Mouse (Mus musculus): ENCODE results near the gene Ccr8. TPM values are rescaled to one million over a fixed set of nuclear protein-coding genes. Genes with fewer than 3 reads are reported as not detected.
"Not testable (repeated sequence)": the region's sequence is repeated elsewhere in the genome, so short reads cannot be mapped to it uniquely, and the experiment has no call there.

Ccr8 gene
- polyA plus RNA-seq, 1 experiment from 2014 or later = not detected

GRCm38 (mm10) chr9:120099304-120099703 lies 7.4 kb downstream of the Ccr8 start:
- H3K4me1 ChIP-seq (ENCODE audit: control insufficient read depth, insufficient read depth, low read length) = no peaks in the 10 kb centered on the region
- no peak overlapping the region for H3K4me3 ChIP-seq (ENCODE audit: low read depth, low read length)
- no peaks in the 10 kb centered on the region for H3K27me3 ChIP-seq (ENCODE audit: control insufficient read depth, insufficient read depth, low read depth, low read length)
- no peak for ATAC-seq
- WGBS = 88% methylated on average over 8 of the region's 8 CpGs
- H3K9ac ChIP-seq (ENCODE audit: low read depth, low read length) = no peak overlapping the region
- no peak overlapping the region for H3K4me2 ChIP-seq (ENCODE audit: low read length)
- H3K27ac ChIP-seq (ENCODE audit: low read length) = no peak overlapping the region
- no peaks in the 10 kb centered on the region for H3K9me3 ChIP-seq (replicated peaks; ENCODE audit: control insufficient read depth, low read length, poor library complexity, severe bottlenecking)
- H3K36me3 ChIP-seq (ENCODE audit: control insufficient read depth, insufficient read depth, low read length) = no peaks in the 10 kb centered on the region

- Histone ChIP-seq H3K4me1 (ENCODE audit: control insufficient read depth, insufficient read depth, low read length) (no peaks in the 10 kb centered on the region), H3K27me3 (ENCODE audit: control insufficient read depth, insufficient read depth, low read depth, low read length) (no peaks in the 10 kb centered on the region), H3K27ac (ENCODE audit: low read length) (no peak overlapping the region), H3K9me3 (replicated peaks; ENCODE audit: control insufficient read depth, low read length, poor library complexity, severe bottlenecking) (no peaks in the 10 kb centered on the region), H3K4me3 (ENCODE audit: low read depth, low read length) (no peak overlapping the region), H3K4me2 (ENCODE audit: low read length) (no peak overlapping the region), H3K9ac (ENCODE audit: low read depth, low read length) (no peak overlapping the region), H3K36me3 (ENCODE audit: control insufficient read depth, insufficient read depth, low read length) (no peaks in the 10 kb centered on the region)
- no peak for ATAC-seq
- WGBS = 96% methylated on average over 2 of the region's 2 CpGs
These were observed 9.3 kb downstream of the Ccr8 start for GRCm38 (mm10) chr9:120101165-120101564.

DNA sequence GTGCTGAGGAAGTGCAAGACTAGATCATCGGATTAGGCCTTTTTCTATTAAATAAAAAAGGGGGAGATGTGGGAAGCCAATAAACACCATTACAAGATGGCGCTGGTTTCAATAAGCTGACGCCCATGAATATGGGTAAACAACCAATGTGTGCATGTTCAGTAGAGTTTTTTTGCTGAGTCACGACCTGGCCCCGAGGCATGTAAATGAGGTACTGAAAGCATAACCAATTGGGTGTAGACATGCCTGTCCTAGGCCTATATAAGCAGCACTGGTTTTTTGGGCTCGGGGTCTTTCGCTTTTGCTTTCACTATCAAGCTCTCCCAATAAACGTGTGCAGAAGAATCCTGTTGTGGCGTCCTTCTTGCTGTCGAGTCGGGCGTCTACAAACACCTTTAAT lies 17.0 kb downstream of the Ccr8 start:
- H3K4me1 ChIP-seq (ENCODE audit: control insufficient read depth, insufficient read depth, low read length); H3K9ac ChIP-seq (ENCODE audit: low read depth, low read length); H3K9me3 ChIP-seq (replicated peaks; ENCODE audit: control insufficient read depth, low read length, poor library complexity, severe bottlenecking); H3K4me2 ChIP-seq (ENCODE audit: low read length); ATAC-seq; H3K27ac ChIP-seq (ENCODE audit: low read length); H3K4me3 ChIP-seq (ENCODE audit: low read depth, low read length); H3K27me3 ChIP-seq (ENCODE audit: control insufficient read depth, insufficient read depth, low read depth, low read length); H3K36me3 ChIP-seq (ENCODE audit: control insufficient read depth, insufficient read depth, low read length): not testable (repeated sequence)
- WGBS = 98% methylated on average over 12 of the region's 12 CpGs

DNA sequence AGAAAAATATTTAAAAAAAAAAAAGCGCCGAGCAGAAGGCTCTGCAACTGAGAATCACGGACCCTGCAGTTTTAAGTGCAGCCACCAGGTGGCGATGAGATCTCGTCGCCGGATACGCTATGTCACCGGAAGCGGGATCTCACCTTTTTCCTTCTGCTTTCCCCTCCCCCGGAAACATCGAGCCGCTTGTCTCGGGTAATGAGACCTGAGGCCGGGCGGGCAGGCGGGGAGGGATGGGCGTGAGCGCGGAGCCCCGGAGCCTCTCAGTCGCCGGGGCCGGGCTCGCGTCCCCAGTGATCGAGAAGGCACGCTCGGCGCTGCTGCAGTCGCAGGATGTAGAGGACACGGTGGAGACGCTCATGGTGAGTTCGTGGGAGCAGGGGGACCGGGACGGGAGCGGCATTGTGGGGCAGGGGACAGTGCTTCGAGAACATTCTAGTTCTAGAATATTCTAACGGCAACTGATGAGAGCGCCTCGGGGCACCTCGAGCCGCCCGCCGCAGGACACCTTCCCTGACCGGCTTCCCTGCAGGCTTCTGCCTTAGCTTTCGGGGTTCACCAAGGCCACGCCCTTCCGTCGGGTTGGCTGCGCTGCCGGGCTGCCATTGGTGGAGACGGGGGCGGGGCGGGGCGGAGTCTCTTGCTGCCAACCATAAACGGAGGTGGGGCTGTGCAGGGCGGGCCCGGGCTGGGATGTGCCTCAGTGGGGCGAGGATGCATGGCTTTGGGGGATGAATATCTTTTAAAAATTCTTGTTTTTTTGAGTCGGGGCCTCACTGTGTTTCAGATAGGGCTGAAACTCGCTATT lies 18.5 kb downstream of the Ccr8 start, which contains the start of gene Slc25a38:
Gene Slc25a38 (plus strand): TSS at position 164 of the 808 bp plus-strand sequence.
- ATAC-seq = peak; percentile 98
- Histone ChIP-seq H3K9me3 (replicated peaks; ENCODE audit: control insufficient read depth, low read length, poor library complexity, severe bottlenecking) (no peaks in the 10 kb centered on the region), H3K4me1 (ENCODE audit: control insufficient read depth, insufficient read depth, low read length) (peaks cover 8% of the 10 kb centered on the region), H3K9ac (ENCODE audit: low read depth, low read length) (peak within 1 kb of the TSS; percentile 78), H3K36me3 (ENCODE audit: control insufficient read depth, insufficient read depth, low read length) (no peaks in the 10 kb centered on the region), H3K4me3 (ENCODE audit: low read depth, low read length) (peak within 1 kb of the TSS; percentile 77), H3K27ac (ENCODE audit: low read length) (peak within 1 kb of the TSS; percentile 95), H3K4me2 (ENCODE audit: low read length) (peak within 1 kb of the TSS; percentile 61), H3K27me3 (ENCODE audit: control insufficient read depth, insufficient read depth, low read depth, low read length) (no peaks in the 10 kb centered on the region)
- WGBS = 1% methylated on average over 61 of the region's 62 CpGs

DNA sequence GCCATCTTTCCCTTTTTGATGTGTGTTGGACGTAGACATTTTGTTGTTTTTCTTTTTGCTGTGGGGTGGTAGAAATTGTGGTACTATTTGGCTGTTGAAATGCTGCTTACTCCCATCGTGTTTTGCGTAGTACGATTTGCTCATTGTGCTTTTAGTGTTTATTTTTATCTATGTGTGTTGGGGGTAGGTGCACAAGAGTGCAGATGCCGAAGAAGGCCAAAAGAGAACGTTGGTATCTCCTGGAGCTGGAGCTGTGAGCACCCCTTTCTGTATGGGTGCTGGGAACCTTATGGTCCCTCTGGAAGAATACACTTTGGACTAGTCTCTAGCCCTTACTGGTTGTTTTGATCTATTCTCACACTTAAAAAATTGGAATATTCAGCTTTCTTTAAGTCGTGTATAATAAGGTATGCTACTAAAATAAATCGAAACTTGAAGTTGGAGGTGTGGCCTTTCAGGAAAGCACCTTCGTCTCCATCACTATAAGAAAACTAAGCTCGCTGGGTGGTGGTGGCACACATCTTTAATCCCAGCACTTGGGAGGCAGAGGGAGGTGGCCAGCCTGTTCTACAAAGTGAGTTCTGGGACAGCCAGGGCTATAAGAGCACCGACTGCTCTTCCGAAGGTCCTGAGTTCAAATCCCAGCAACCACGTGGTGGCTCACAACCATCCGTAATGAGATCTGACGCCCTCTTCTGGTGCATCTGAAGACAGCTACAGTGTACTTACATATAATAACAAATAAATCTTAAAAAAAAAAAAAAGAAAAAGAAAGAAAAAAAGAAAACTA lies 19.4 kb downstream of the Ccr8 start:
- ATAC-seq = no peak
- H3K9ac ChIP-seq (ENCODE audit: low read depth, low read length) = peak overlapping the region; percentile 78

GRCm38 (mm10) chr9:120112472-120112871 lies 20.6 kb downstream of the Ccr8 start:
- Histone ChIP-seq H3K36me3 (ENCODE audit: control insufficient read depth, insufficient read depth, low read length) (0 out of 2 replicates have a peak, but pooled peaks cover 2% of the 10 kb centered on the region), H3K27ac (ENCODE audit: low read length) (no peak overlapping the region), H3K9ac (ENCODE audit: low read depth, low read length) (no peak overlapping the region), H3K4me2 (ENCODE audit: low read length) (no peak overlapping the region), H3K27me3 (ENCODE audit: control insufficient read depth, insufficient read depth, low read depth, low read length) (no peaks in the 10 kb centered on the region), H3K9me3 (replicated peaks; ENCODE audit: control insufficient read depth, low read length, poor library complexity, severe bottlenecking) (no peaks in the 10 kb centered on the region), H3K4me3 (ENCODE audit: low read depth, low read length) (no peak overlapping the region), H3K4me1 (ENCODE audit: control insufficient read depth, insufficient read depth, low read length) (peaks cover 8% of the 10 kb centered on the region)
- 93% methylated on average over 6 of the region's 6 CpGs for WGBS
- no peak for ATAC-seq

More for the DNA sequence above, 19.4 kb downstream of the Ccr8 start:
- peaks cover 8% of the 10 kb centered on the region for H3K4me1 ChIP-seq (ENCODE audit: control insufficient read depth, insufficient read depth, low read length)
- H3K9me3 ChIP-seq (replicated peaks; ENCODE audit: control insufficient read depth, low read length, poor library complexity, severe bottlenecking) = no peaks in the 10 kb centered on the region
- no peaks in the 10 kb centered on the region for H3K27me3 ChIP-seq (ENCODE audit: control insufficient read depth, insufficient read depth, low read depth, low read length)
- peak overlapping the region; percentile 61 for H3K4me2 ChIP-seq (ENCODE audit: low read length)
- 86% methylated on average over 15 of the region's 15 CpGs for WGBS
- no peaks in the 10 kb centered on the region for H3K36me3 ChIP-seq (ENCODE audit: control insufficient read depth, insufficient read depth, low read length)
- H3K27ac ChIP-seq (ENCODE audit: low read length) = peak overlapping the region; percentile 95
- peak overlapping the region; percentile 77 for H3K4me3 ChIP-seq (ENCODE audit: low read depth, low read length)

DNA sequence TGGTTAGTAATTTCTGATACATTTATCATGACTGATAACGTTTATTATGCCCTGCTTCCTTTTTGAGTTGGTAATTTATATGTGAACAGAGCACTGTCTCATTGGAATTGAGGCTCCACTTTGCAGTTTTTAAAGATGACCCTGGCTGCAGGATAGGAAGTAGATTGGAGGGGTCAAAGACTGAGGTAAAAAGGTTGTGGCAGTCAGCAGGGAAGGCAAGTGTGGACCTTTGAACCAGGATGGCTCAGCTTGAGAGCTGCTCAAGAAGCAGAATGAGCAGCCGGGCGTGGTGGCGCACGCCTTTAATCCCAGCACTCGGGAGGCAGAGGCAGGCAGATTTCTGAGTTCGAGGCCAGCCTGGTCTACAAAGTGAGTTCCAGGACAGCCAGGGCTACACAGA lies 21.5 kb downstream of the Ccr8 start:
- H3K4me2 ChIP-seq (ENCODE audit: low read length) = no peak overlapping the region
- no peaks in the 10 kb centered on the region for H3K27me3 ChIP-seq (ENCODE audit: control insufficient read depth, insufficient read depth, low read depth, low read length)
- no peak overlapping the region for H3K9ac ChIP-seq (ENCODE audit: low read depth, low read length)
- no peak overlapping the region for H3K4me3 ChIP-seq (ENCODE audit: low read depth, low read length)
- H3K36me3 ChIP-seq (ENCODE audit: control insufficient read depth, insufficient read depth, low read length) = 0 out of 2 replicates have a peak, but pooled peaks cover 4% of the 10 kb centered on the region
- no peak for ATAC-seq
- no peak overlapping the region for H3K27ac ChIP-seq (ENCODE audit: low read length)
- no peaks in the 10 kb centered on the region for H3K9me3 ChIP-seq (replicated peaks; ENCODE audit: control insufficient read depth, low read length, poor library complexity, severe bottlenecking)
- 94% methylated on average over 7 of the region's 7 CpGs for WGBS
- H3K4me1 ChIP-seq (ENCODE audit: control insufficient read depth, insufficient read depth, low read length) = peaks cover 8% of the 10 kb centered on the region

DNA sequence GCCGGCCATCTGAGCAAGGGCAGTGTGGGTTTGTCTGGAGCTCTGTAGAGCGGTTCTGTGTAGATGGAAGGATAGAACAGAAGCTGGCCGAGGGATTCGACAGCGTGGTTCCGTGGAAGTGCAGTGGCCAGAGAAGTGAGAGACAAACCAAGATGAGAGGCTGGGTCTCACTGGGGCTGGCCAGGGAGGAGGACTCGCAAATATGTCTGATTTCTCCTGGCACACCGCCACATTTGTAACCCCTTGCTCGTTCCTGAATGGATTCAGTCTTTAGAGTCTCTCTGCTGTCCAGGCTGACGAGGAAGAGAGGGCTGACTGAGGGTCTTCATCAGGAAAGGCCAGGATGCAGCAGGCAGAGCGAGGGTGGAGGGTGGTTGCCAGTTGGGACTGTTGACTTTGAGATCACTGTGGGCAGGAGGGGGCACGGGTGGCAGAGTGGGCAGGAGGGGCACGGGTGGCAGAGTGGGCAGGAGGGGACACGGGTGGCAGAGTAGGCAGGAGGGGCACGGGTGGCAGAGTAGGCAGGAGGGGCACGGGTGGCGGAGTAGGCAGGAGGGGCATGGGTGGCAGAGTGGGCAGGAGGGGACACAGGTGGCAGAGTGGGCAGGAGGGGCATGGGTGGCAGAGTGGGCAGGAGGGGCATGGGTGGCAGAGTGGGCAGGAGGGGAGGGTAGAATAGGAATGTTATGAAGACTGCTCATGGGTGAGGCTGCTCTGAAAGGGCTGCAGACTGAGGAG lies 22.3 kb downstream of the Ccr8 start:
- H3K27ac ChIP-seq (ENCODE audit: low read length) = no peak overlapping the region
- no peaks in the 10 kb centered on the region for H3K27me3 ChIP-seq (ENCODE audit: control insufficient read depth, insufficient read depth, low read depth, low read length)
- H3K4me2 ChIP-seq (ENCODE audit: low read length) = no peak overlapping the region
- peaks cover 5% of the 10 kb centered on the region; the same call in 1 of the 2 replicates for H3K36me3 ChIP-seq (ENCODE audit: control insufficient read depth, insufficient read depth, low read length)
- no peak overlapping the region for H3K9ac ChIP-seq (ENCODE audit: low read depth, low read length)
- H3K4me1 ChIP-seq (ENCODE audit: control insufficient read depth, insufficient read depth, low read length) = peaks cover 8% of the 10 kb centered on the region
- no peak overlapping the region for H3K4me3 ChIP-seq (ENCODE audit: low read depth, low read length)
- WGBS = 88% methylated on average over 17 of the region's 17 CpGs
- no peaks in the 10 kb centered on the region for H3K9me3 ChIP-seq (replicated peaks; ENCODE audit: control insufficient read depth, low read length, poor library complexity, severe bottlenecking)
- no peak for ATAC-seq

All from midbrain, embryonic 16.5 days (tissue).